In the genomic region with DNA sequence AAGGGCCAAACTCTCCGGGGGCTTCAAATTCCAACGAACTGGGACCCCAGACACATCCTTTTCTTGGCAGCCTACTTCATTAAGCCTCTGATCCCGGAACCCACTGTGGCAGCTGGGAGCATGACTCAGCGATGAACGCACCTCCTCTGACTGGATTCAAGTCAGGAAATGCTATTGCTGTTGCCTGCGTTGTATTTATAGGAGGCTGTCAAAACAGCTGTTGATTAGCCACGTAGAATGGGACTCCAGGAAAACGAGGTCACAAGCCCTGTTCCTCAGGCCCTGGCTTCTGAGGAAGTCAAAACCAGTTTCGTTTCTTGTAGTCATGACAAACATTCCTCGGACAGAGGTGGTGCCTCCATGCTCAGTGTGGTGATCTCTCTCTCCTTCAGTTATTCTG, we compare ENCODE assay signal across 7 mouse cellular contexts.
DNase-seq lines count a peak whose midpoint lies in the region; TF ChIP-seq lines count a peak whose summit lies in the region.

No protein-coding gene starts in this region.

- H3K4me1 ChIP-seq in thymus, adult 2 months (replicated peaks; ENCODE audit: control insufficient read depth, insufficient read depth, low read length) = peaks cover 6% of the 10 kb centered on the region

- TF ChIP-seq POLR2A in thymus, adult 2 months (IDR thresholded peaks at IDR 0.05; ENCODE audit: control insufficient read depth, extremely low read depth, insufficient read depth, low read length, poor library complexity) = no peak

- no peaks in the 10 kb centered on the region for H3K27me3 ChIP-seq in thymus, adult 2 months (ENCODE audit: control insufficient read depth, insufficient read depth, low read length)

- no peak overlapping the region for H3K27ac ChIP-seq in thymus, adult 2 months (ENCODE audit: control insufficient read depth, insufficient read depth, low read length)

- no peak for TF ChIP-seq CTCF in thymus, adult 2 months (IDR thresholded peaks at IDR 0.05; ENCODE audit: borderline replicate concordance, control insufficient read depth, extremely low read depth, insufficient read depth, low read length, poor library complexity)

- DNase-seq in thymus, adult 2 months = peak; percentile 7
- no peak for DNase-seq in thymus, postnatal 36 days
- DNase-seq in embryo, embryonic 11 days = peak; percentile 32
- peak; percentile 56 for DNase-seq in heart, postnatal 4 days
- peak; percentile 1 for DNase-seq in lung, postnatal 14 days
- DNase-seq in cerebellum, postnatal 36 days = no peak
- no peak for DNase-seq in ovary, postnatal 14 days (ENCODE audit: low spot score)

- WGBS in thymus, adult 2 months = 7% methylated on average over 10 of the region's 10 CpGs

- H3K4me3 ChIP-seq in thymus, adult 2 months (ENCODE audit: control insufficient read depth, insufficient read depth, low read length) = no peak overlapping the region

- no peaks in the 10 kb centered on the region for H3K36me3 ChIP-seq in thymus, adult 2 months (ENCODE audit: control insufficient read depth, insufficient read depth, low read length)

Comparison
In these comparisons a context has a peak if more than half of its experiments do, and no peak if none do; other contexts are left out.
1. DNase-seq: peak in thymus, adult 2 months (single experiment), embryo, embryonic 11 days (single experiment), heart, postnatal 4 days (single experiment) and lung, postnatal 14 days (single experiment); none in thymus, postnatal 36 days (0 of 2), cerebellum, postnatal 36 days (0 of 2) and ovary, postnatal 14 days (single experiment).